Mouse (Mus musculus): ENCODE data around the gene E330009J07Rik. TPM values are rescaled to one million over a fixed set of nuclear protein-coding genes. Genes with fewer than 3 reads are reported as not detected.

The E330009J07Rik gene
- total RNA-seq (2021): 1 to 10 TPM; 3.6 to 4.1 TPM

DNA sequence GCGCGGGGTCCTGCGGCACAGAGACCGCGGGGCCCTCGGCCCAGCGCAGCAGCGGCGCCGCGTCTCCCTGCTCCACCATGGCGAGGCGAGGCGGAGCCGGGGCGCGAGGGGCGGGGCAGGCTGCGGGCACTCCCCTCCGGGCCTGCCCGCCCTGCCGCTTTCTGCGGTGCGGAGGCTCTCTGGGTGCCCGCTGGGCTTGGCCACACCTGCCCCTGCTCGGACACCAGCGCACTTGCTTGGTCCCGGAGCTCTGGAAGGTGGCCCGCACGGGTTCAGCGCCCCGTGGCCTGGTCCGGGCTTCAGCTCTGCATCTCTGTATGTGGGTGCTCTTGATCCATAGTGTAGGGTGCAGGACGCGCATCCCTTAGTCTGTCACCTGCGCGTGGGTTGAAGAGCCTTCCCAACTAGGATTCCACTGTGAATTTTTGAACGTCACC lies at the start of gene E330009J07Rik:
Gene E330009J07Rik (minus strand): TSS at position 89 of the 437 bp plus-strand sequence.
- peak; percentile 82 to 83 for DNase-seq

DNA sequence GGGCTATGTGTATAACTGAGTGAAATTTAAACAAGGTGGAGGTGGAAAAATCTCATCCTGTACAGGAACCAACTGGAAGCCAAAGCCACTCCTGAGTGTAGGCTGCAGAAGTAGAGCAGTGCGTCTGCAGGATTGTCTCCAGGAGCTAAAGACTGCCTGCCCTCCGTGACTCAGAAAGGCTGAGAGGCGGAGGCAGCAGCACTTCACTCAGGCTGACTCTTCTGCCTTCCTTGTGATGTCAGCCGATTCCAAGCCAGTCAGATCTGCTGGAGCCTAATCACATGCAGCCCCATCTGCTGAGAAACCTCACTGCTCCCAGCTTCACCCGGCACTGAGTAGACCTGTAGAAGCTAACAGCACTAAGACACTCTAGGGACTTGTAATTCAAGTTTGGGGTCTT lies 46.4 kb upstream of the E330009J07Rik start:
- no peak for DNase-seq
- intact Hi-C loops (cut with DNase I): no loop called here

More for the DNA sequence above, at the start of gene E330009J07Rik:
- intact Hi-C loops (cut with DNase I): no loop called here

DNA sequence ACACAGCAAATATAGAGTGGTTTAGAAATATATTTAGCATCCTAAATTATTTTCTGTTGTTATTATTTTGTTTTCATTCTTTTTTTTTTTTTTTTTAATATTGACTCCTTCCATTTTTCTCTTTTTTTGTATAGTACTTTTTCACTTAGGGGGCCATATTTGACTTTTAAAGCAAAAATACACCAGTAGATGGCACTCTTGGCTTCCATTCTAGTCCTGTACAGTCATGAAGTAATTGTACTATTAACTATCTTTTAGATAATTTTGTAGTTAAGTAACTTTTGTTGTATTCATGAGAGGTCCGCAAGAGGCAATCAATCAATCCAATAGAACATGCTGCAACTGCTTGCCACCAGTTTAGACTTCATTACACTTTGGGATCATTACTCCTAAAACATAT lies 43.8 kb upstream of the E330009J07Rik start:
- intact Hi-C loops (cut with DNase I): loop anchor here (2.0 kb wide), 1 partner anchor 209 kb away; no protein-coding TSS in a partner anchor
- DNase-seq: no peak

DNA sequence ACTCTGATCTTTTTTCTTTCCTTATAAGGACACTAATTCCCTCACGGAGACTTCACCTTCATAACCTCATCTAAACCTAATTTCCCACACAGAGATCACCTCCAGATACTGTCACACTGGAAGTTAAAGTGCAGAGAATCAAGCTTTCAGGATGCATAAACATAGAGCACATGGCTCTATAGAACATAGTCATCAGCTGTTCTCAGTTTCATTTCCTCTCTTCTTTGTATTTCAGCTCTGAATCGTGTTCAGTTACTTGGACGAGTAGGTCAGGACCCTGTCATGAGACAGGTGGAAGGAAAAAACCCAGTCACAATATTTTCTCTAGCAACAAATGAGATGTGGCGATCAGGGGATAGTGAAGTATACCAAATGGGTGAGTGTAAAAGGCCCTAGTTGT lies 40.2 kb upstream of the E330009J07Rik start:
- DNase-seq: no peak
- intact Hi-C loops (cut with DNase I): no loop called here

DNA sequence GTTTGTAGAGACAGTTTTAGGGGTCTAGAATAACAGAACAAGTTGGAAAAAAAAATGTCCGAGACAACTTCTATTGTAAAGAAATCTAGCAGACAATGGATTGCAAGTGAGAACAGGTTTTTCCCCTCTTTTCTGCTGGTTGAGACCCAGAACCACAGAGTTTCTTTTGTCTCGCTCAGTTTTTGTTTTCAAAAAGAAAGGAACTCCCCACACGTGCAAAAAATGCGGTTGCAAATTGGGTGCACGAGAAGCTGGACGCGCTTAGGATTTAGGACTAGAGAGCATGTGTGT lies 35.7 kb upstream of the E330009J07Rik start:
- DNase-seq: no peak
- intact Hi-C loops (cut with DNase I): loop anchor here (1.0 kb wide), 1 partner anchor 146 kb away; the partner anchor contains the start of gene Agk

DNA sequence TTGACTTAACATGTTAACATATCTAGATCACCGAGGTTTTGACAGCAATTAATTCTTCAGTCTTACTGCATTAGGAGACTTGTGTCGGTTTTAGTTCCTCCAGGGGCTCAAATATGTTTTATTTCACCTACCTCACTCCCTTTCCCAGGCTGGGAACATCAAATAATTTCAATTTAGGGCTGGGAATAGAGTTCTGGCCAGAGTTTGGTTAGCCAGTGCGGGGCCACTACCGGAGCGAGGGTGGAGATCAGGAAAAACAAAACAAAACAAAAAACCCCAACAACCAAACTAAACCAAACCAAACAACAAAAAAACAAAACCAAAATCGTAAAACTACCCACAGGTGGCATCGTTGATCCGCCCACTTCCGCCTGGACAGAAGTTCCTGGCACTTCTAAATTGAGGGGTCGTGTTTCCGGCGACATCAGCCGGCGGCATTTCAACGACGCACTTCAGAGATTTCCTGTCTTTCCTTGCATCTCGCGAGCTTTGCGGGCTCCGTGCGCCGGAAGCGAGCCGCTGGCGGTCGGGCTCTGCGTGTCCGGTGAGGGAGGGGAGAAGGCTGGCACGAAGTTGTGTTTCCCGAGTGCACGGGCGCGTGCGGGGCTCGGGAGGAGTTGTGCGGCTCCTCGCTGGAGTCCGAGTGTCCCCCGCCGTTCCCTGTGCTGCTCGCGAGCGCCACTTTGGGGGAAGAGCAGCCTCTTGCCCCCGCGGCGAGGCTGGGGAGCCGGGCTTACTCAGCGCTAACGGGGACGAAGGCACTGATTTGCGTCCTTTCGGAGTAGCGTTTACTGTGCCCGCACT lies 35.2 kb upstream of the E330009J07Rik start, which contains the start of gene Ssbp1:
Gene Ssbp1 (plus strand): TSS at position 437 of the 804 bp plus-strand sequence.
- peak; percentile 89 to 92 for DNase-seq
- intact Hi-C loops (cut with DNase I): loop anchor here (1.0 kb wide), 1 partner anchor 146 kb away; the partner anchor contains the start of gene Agk

DNA sequence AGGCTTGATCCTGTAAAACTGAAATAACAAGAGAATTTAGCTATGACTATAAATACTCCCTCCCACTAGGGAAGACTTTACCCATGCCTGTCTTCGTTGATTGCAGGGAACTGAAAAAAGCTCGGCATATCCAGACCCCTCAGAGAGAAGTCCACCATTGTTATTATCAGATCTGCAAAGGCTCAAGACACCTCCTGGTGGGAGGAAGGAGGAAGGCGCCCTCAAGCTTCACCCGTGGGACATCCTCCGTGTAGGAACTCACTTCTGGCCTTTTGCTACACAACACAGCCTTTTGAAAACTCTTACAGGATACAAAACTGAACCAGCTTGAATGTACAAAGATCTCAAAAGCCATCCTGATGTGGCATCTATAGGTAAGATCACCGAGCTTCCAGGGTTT lies 29.8 kb upstream of the E330009J07Rik start:
- DNase-seq: no peak

DNA sequence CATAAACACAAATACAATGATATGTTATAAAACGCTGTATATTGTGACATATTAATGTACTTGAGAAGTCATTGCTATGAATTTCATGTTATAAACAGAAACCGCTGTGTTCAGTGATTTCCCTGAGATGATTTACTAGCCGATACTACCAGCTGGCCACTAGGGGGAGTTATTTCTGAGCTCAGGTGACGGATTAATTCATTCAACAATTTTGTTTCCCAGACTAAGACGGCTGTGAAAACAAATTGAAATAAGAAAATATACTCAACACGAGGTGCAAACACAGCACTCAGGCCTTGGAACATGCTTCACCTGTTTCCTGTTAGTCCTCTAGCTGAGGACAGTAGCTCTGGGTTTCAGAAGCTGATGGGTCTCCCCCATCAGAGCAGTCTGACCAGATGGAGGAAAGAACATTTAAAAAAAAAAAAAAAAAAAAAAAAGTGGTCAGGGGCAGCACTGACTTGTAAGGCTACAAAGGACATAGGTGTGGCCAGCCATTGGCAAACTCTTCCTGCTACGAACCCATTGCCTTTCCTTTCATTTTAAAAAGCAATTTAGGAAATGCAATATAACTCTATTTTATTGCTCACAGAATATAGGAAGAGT lies 18.6 kb upstream of the E330009J07Rik start:
- DNase-seq: no peak
- intact Hi-C loops (cut with DNase I): no loop called here

More for the DNA sequence above, 29.8 kb upstream of the E330009J07Rik start:
- intact Hi-C loops (cut with DNase I): no loop called here

DNA sequence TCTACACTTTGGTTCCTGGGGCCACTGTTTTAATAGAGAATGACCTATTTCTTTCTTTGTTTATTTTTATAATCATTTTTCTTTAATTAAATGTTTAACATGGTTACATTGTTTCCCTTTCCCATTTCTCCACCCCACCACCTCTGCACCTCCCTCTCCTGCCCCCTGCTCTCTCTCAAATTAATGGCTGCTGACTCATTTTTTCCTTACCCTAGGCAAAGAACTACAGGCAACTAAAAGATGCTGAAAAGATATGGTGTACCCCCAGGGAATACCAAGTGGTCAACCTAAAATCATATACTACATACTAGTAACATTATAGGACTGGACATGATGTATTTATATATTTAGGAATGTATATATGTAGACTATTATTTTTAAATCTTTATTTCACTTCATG lies 12.7 kb upstream of the E330009J07Rik start:
- intact Hi-C loops (cut with DNase I): no loop called here

DNA sequence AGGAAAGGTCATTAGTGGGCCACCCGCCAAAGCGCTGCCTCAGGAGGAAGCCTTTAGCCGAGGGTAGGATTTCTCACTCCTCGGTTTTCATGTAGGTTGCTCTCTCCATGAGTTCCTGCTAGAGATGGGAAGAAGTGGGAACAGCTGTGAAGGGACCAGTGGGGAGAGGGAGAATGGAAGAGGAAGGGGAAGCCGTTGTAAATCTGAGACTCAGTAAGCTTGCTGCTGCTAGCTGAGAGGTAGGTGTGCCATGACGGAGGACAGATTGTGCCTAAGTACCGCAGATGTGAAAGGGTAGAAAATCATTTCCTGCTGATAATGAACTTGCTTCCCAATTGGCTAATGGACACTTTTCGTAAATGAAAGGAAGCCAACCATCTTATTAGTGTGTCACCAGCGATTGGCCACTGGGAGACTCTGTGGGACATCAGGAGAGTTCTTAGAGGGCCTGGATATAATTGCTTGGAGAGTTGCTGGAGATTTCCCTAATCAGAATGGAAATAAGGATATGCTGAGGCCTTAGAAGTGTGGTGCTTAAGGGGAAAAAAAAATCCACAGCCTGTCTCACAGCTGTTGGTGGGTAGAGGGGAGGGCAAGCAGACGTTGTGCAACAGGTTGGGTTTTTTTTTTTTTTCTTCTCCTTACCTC lies 7.5 kb upstream of the E330009J07Rik start:
- no peak for DNase-seq
- intact Hi-C loops (cut with DNase I): no loop called here

More for the DNA sequence above, 12.7 kb upstream of the E330009J07Rik start:
- no peak for DNase-seq

DNA sequence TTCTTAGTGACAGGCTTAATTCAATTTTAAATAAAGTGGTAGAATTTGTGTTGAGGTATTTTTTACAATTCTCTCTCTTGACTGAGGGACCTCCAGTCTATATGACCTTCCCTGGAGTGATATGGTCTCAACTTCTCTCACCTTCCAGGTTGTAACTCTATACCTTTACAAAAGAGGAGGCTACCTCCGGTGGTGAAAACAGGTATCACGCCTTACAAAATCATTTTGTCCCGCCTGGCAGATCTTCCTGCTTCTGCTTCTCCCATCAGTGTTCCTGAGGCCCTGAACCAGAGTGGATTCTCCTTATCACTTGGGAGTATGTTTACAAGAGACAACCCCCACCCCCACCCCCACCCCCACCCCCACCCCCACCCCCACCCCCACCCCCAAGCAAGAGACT lies 5.8 kb upstream of the E330009J07Rik start:
- intact Hi-C loops (cut with DNase I): no loop called here

DNA sequence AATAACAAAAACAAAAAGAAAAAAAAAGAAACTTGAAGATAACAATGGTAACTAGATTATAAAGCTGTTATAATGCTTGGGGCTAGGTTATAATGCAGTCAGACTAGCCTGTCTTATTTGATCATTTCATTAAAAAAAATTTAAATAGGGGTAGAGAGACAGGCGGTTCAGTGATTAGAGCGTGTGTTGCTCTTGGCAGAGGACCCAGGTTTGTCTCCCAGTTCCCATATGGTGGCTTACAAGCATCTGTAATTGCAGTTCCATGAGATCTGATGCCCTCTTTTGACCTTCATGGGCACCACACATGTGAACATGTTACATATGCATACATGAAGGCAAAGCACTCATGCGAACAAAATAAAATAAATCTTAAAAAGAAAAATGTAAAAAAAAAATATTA lies 5.3 kb upstream of the E330009J07Rik start:
- no peak for DNase-seq
- intact Hi-C loops (cut with DNase I): no loop called here

More for the DNA sequence above, 5.8 kb upstream of the E330009J07Rik start:
- no peak for DNase-seq

DNA sequence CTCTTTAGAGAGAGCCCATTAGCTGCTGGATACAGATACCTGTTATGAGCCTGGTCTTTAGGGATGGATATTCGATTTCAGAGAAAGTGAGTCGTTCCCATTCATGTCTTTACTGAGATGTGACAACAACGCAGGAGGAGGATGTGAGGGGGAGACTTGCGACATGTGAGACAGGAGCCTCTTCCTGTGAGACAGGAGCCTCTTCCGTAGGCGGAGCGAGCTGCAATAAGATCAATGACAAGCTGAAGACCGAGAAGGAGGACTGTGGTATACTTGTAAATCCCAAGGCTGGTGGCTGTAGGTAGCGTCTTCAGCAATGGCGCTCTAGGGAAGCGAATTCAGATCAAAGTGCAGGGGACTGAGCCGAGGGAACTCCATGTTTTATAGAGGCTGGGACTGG lies 3.8 kb upstream of the E330009J07Rik start:
- DNase-seq: no peak
- intact Hi-C loops (cut with DNase I): no loop called here

DNA sequence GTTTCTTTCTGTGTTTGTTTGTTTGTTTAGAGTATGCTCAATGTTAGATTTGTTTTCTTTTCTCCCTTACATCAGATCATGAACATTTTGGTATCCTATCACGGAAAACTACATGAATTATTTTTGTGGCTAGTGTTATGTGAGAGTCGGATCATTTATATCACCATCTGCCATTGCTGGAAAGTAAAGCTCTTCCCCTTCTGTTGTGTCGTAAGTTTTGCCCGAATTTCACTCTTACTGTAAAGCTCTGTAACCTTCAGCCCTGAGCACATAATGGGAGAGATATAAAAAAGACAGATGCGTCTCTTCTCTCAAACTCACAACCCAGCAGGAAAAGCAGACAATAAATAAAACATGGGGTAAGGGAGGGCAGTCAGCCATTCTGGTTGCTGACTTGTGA lies 3.0 kb upstream of the E330009J07Rik start, which contains the start of gene Wee2:
Gene Wee2 (plus strand): TSS at position 153 of the 400 bp plus-strand sequence.
- intact Hi-C loops (cut with DNase I): no loop called here
- DNase-seq: no peak

DNA sequence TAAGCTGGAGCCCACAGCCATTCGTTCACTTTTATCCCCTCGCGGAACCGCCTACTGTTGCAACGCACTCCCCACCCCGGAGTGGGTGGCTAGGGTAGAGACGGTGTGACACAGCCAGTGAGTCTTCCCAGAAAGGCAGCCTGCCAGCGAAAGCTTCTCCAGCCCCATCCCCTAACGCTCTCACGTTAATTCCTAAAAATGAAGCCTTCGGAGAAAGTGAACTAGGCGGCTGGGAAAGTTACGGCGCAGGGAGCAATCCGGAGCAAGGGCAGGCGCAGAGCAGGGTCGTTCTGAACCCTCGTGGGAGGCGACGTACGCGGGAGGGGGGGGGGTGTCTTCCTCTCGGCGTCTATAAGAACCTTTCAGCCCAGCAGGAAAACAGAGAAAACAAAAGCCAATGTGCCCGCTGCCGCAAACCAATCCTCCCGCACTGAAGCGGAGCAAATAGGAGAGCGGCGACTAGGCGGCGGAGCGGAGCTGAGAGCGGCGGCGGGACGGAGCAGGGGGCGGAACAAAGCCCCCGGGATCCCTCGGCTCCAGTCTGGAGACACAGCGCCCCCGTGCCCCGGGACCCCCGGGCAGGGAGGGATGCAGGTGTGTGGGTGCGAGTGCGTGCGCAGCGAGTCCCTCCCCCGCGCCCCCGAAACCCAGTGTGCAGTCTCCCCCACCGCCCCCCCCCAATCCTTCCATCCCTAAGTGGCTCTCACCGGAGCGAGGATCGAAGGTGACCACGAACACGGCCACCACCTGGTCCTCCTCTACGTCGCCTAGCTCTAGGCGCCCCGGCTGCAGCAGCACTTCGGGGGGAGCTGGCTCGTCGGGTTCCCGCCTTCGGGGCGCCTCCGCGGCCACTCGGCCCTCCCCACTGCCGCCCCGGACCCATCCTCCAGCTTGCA lies 536 bp downstream of the E330009J07Rik start:
- intact Hi-C loops (cut with DNase I): loop anchor here (1.0 kb wide), 1 partner anchor 113 kb away; no protein-coding TSS in a partner anchor
- DNase-seq: peak; percentile 30 to 31

DNA sequence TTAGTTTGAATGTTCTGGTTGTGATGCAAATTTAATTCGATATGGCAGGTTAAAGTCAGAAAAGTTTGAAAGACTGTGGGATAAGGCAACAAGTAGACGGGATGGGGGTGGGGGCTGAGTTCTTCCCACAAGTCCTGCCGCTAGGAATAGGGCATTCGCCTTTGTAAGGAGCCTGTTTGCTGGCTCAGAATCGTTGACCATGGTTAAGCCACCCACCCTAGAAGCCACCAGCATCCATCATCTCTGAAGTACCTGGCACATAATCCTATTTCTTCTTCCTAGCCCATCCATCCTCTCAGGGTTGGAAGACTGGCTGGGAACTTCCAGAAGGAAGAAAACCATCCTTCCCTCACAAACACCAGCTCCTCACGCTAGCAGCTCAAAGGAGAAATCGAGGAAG lies 1.2 kb downstream of the E330009J07Rik start:
- intact Hi-C loops (cut with DNase I): loop anchor here (1.0 kb wide), 1 partner anchor 112 kb away; no protein-coding TSS in a partner anchor
- DNase-seq: no peak

DNA sequence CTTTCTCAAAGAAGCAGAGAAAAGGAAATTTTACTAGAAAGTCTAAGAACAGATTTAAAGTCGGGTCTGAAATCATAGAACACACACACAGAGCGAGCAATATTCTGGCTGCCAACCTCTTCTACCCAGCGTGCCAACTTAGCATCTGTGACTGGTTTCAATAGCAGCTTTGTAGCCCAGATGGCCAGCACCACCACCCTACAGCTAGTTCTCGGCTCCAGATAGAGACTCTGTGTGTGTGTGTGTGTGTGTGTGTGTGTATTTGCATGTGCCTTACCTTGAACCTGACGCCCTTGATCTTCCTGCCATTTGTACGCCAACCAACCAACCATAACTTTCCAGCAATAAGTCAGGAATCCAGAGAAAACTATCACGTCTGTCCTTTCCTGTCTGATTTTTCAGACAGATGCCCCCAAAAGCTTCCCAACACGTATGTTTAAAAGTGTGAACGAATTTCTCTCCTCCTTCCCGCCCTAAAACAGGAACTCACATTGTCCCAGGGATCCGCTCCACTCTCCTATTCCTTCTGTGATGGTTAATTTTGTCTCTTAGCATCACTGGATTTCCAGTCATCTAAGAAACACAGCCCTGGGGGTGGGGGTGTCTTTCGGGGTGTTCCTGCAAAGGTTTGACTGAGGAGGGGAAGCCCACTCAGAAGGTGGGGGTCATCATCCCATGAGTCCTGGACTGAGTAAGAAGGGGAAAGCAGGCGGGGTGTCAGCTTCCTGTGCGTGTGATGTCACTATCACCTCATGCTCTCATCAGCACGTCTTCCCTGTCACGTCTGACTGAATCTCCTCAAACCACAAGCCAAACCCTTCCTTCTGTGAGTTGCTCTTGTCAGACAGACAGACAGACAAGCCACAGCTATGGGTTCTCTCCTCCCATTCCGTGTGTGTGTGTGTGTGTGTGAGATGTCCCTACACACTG lies 3.3 kb downstream of the E330009J07Rik start:
- intact Hi-C loops (cut with DNase I): no loop called here
- no peak for DNase-seq

DNA sequence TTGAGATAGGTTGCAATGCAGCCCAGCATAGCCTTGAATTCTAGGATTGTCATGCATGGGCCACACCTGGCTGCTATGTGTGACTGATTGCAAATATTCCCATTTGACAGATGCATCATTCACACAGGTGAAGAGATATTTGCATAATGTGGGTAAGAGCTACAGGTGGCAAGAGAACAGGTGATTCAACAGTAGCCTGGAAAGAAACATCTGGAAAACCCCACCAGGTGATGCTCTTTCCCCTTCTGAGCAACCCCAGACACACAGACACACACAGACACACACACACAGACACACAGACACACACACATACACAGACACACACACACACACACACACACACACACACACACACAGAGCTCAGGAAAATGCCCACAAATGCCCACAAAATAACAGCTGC lies 4.1 kb downstream of the E330009J07Rik start:
- DNase-seq: no peak
- intact Hi-C loops (cut with DNase I): no loop called here

DNA sequence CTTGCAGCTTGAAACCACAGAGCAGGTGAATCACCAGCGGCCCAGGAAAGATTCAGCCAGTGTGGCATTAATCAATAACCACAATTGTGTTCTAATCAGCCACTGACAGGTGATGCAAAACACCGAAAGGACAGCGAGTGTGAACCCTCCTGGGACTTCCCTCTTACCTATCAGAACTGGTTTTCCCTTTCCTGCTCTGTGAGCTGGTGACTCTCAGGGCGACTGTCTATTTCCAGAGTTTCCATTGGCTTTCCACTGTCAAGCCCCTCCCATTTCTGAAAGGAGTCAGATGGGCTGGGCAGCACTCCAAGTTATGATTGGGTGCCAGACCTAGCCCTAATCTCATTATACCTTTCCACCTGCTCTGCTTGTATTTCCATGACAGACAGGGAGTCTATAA lies 4.6 kb downstream of the E330009J07Rik start:
- no peak for DNase-seq
- intact Hi-C loops (cut with DNase I): no loop called here

All from heart, postnatal 36 days (tissue).